Mouse (Mus musculus) kidney, adult 11 months (tissue): ENCODE measurements around the gene Tpt1.

Experiments
- DNase-seq: peaks from one replicate; pipeline ENCODE4 v3.0.0; 2022

The Tpt1 gene

GRCm38 (mm10) chr14:75877297-75877696 is 32.4 kb downstream of the Tpt1 start:
- DNase-seq = no peak

DNA sequence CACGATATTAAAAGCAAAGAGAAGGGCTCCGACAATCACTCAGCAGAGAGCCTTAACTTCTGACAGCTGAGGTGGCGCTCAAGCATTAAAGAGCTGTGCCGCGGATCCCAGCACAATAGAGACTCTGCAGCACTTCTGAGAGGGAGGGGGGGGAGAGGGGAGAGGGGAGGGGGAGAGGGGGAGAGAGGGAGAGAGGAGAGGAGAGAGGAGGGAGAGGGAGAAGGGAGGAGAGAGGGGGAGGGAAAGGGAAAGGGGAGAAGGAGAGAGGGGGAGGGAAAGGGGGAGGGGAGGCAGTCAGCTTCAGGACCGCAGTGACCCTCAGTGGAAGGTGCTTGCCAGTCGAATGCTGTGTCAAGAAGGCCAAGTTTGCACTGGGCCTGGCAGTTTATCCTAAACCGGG is 34.1 kb downstream of the Tpt1 start:
- DNase-seq = no peak

- peak; percentile 32 for DNase-seq
Measured at GRCm38 (mm10) chr14:75881856-75882255, 37.0 kb downstream of the Tpt1 start.

GRCm38 (mm10) chr14:75883330-75883729 is 38.4 kb downstream of the Tpt1 start:
- DNase-seq = no peak

DNA sequence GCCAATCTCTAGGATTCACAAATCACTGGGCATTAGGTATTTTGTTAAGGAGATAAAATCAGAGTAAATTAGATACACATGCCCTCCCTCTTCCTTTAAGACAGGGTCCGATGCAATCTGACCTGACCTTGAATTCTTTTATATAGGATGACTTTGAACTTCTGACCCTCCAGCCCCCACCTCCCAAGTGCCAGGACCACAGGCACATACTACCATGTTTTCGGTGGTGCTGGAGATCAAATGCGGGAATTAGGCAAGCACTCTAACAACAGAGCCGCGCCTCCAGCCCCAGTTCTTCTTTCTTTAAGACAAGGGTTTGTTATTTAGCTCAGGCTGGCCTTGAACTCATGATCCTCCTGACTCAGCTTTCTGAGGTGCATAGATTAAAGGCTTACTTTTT is 39.0 kb downstream of the Tpt1 start:
- DNase-seq = no peak

DNA sequence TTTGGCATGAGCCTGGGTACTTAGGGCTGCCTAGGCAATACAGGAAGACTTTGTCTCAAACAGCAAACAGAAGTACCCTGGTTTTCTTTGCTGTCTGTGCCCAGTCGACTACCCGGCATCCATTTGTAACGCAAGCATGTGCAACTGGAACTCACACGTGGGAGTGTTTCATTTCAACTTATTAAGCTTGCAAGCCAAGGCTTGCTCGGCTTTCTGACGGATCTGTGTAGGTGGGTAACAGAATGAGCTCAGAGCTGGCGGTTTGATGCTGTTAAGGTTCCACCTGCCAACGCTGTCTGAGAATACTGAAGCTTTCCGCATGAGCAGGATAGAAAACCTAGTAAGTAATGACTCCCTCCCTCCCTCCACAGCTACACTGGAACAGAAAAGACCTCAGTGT is 47.2 kb downstream of the Tpt1 start:
- no peak for DNase-seq
